Mouse (Mus musculus): Measurements from ENCODE around the gene Kcns1.

Gene Kcns1

GRCm38 (mm10) chr2:164126533-164126955, 44.4 kb downstream of the Kcns1 start:
- peak; percentile 26 for DNase-seq (ENCODE audit: low spot score)

- no peak for DNase-seq (ENCODE audit: low spot score)
These were observed 47.6 kb downstream of the Kcns1 start for GRCm38 (mm10) chr2:164123169-164123766.

GRCm38 (mm10) chr2:164119503-164119902, 51.4 kb downstream of the Kcns1 start:
- no peak for DNase-seq (ENCODE audit: low spot score)

DNA sequence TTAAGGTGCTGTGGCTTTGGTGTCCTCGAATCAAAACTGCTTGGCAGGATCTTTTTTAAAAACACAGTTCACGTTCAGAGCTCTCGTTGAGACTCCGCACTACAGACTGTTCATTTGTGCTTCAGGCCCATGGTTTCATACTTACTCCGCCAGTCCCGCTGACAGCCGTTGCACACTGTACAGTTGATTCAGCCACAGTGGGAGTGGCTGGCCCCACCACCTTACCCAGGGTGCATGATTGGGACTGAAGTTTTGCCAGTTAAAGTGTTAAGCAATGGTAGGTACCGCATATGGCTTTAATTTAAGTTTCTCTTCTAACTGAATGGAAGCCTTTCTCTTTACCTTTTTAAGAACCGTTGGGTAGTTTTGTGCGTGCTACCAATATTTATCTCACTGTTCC, 55.4 kb downstream of the Kcns1 start:
- no peak for DNase-seq (ENCODE audit: low spot score)

DNA sequence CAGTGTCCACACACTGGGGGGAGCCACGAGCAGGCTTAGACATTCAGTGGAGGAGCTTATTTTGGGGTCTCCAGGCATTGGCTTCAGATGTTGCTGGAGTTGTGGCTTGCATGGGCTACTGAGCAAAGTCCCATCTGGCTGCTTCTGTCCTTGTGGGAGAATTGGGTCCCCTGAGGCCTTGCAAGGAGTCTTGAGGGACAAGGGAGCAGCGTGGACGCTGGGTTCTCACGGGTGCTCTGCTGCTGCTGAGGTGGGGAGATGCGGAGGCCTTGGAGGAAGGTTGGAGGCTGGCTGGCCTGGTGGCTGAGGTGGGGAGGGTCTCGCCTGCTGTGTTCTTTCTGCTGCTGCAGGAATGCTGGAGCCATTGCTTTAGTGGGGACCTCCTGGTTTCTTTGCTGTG, 56.9 kb downstream of the Kcns1 start:
- no peak for DNase-seq (ENCODE audit: low spot score)

Data from ovary, postnatal 36 days (tissue).